Mouse (Mus musculus) gonadal fat pad, adult 2 months (tissue): Measurements from ENCODE around the gene Kctd21. TPM values are rescaled to one million over a fixed set of nuclear protein-coding genes. Genes with fewer than 3 reads are reported as not detected.

Experiments used
- DNase-seq: peaks from one replicate; pipeline ENCODE4 v3.0.0-alpha.2; 2012; ENCODE audit warnings: low read depth
- polyA plus RNA-seq: library from polyadenylated mRNA; depleted of rRNA; stranded (reverse); fragments of >200 nt; gene quantifications from 2 replicates; pipeline ENCODE4 v1.2.3, GENCODE M21; 2012; rRNA removed

The Kctd21 gene
- polyA plus RNA-seq, 1 experiment: 10.2 TPM

- DNase-seq: no peak
Observed at GRCm38 (mm10) chr7:97387561-97388147, 55.5 kb downstream of the Kctd21 start.

GRCm38 (mm10) chr7:97388541-97388940 lies 56.4 kb downstream of the Kctd21 start:
- no peak for DNase-seq

GRCm38 (mm10) chr7:97391293-97392078 lies 59.4 kb downstream of the Kctd21 start:
- DNase-seq: no peak

- no peak for DNase-seq
Observed at GRCm38 (mm10) chr7:97392079-97392445, 59.9 kb downstream of the Kctd21 start.

GRCm38 (mm10) chr7:97394375-97394774 lies 62.2 kb downstream of the Kctd21 start:
- DNase-seq: no peak

- no peak for DNase-seq
Observed at GRCm38 (mm10) chr7:97398943-97399342, 66.8 kb downstream of the Kctd21 start.

Other genes with a start within 250 kb of the Kctd21 start
- gene Usp35, start 307 bp upstream of the Kctd21 start, polyA plus RNA-seq: 7.5 and 7.7 TPM in 2 replicates
- 14.0 and 14.8 TPM in 2 replicates for gene Alg8, start 39.3 kb downstream of the Kctd21 start, polyA plus RNA-seq
- 145 and 150 TPM in 2 replicates for gene Ndufc2, start 67.7 kb downstream of the Kctd21 start, polyA plus RNA-seq
- 533 and 1,341 TPM in 2 replicates for gene Thrsp, start 85.4 kb downstream of the Kctd21 start, polyA plus RNA-seq
- 4.6 and 6.7 TPM in 2 replicates for gene Kctd14, start 119.0 kb downstream of the Kctd21 start, polyA plus RNA-seq
- gene Ints4, start 148.6 kb downstream of the Kctd21 start, polyA plus RNA-seq: 92.0 and 113 TPM in 2 replicates
- gene Aamdc, start 247.2 kb downstream of the Kctd21 start, polyA plus RNA-seq: 54.9 and 74.8 TPM in 2 replicates
- 2.2 and 3.1 TPM in 2 replicates for gene Rsf1, start 247.6 kb downstream of the Kctd21 start, polyA plus RNA-seq